Mouse (Mus musculus) cerebellum, postnatal 10 days (tissue): ENCODE data around the gene Cdc42ep1.

Experiments
- DNase-seq, 2 experiments: peaks; one replicate each; pipeline ENCODE4 v3.0.0; 2021; ENCODE audit warnings: mixed read lengths in 2 of 2

Gene Cdc42ep1

DNA sequence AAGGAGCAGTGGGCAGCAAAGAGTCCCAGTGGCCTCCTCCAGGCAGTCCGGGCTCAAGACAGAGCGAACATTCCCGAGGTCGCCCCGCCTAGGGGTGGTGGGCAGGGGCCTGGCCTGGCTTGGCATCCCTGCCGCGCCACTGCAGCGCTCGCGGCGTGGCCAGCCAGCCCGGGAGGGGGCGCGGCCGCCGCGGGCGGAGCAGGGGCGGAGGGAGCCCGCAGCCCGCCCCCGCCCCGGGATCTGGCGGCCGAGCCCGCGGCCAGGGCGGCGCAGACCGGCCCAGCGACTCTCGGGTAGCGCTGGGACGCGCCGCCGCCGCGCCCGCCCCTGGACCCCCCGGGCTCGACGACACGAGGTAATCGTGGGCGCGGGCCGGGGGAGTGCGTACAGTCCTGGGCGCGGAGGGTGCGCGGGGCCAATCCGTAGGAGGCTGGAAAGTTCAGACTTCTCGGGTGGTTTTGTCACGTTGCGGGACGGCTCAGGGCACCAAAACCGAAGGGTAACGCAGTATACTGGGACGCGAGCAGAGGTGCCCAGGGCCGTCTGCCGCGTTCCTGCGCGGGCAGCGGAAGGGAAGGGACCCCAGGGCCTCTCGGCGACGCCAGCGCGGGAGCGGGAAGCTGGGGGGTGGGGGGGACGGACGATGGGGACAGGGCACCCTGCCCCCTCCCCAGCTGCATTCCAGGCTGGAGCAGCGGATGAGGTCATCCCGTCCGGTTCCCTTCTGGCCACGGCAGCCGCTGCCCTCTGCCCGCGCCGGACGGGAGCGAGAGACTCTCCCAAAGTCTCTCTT lies at the start of gene Cdc42ep1:
Cdc42ep1 (plus strand) TSS at position 254 of the 793 bp plus-strand sequence.
- DNase-seq, result peak; percentile 43 to 61

DNA sequence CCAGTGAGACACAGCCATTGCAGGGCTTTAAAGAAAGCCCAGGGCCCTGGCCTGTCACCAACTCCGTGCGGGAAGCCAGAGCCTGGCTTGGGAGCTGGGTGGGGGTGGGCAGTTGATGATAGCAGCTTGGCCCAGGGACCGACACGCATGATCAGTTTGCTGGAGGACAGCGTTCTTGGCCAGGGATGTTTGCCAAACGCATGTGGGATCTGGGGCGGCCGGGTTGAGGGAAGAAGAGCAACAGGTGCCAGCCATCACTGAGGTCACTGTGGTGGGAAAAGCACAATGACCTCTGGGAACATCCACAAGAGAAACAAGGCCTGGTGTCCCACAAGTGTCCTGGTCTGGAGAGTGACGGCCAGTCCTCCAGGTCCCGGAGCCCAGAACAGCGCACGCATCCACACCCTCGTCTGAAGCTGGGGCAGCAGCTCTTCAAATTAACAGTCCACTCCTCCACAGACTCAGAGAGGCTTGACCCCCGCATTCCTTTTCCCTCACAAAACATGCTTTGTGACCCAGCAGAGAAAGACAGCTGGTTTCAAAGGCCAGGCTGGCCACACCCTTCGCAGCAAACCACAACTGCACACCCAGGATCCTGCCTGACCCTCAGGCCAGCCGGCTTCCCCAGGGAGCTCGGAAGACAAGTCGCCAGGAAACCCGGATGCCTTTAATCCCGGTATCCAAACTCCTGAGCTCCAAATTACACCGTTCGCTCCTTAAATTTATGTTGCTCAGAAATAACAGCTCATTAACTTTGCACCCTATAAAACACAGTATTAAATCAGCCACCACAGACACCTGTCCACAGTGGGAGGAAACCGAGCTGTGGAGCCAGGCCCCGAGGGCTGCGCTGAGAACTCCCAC lies 46.0 kb upstream of the Cdc42ep1 start:
- DNase-seq, result peak; percentile 89 to 92

GRCm38 (mm10) chr15:78797060-78797329 lies 45.4 kb upstream of the Cdc42ep1 start:
- no peak for DNase-seq

DNA sequence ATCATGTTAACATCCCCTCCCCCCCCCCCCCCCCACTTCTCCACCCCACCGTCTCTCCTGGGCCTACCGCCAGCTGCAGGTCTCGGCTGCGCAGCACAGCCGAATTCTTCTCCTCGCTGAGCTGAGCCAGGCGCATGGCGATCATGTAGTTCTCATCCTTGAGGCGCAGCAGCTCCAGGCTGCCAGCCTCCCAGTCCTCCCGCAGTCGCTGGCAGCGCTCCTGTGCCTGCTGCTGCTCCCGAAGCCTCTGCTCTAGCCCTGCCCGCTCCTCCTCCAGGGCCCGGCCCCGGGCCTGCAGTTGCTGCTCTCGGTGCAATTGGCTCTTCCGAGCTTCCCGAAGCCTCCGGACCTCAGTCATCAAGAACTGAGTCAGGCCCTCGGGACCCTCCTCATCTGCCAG lies 43.4 kb upstream of the Cdc42ep1 start:
- DNase-seq, result peak; percentile 81 to 88

- DNase-seq, result no peak
Observed at GRCm38 (mm10) chr15:78801571-78801970, 40.9 kb upstream of the Cdc42ep1 start.

DNA sequence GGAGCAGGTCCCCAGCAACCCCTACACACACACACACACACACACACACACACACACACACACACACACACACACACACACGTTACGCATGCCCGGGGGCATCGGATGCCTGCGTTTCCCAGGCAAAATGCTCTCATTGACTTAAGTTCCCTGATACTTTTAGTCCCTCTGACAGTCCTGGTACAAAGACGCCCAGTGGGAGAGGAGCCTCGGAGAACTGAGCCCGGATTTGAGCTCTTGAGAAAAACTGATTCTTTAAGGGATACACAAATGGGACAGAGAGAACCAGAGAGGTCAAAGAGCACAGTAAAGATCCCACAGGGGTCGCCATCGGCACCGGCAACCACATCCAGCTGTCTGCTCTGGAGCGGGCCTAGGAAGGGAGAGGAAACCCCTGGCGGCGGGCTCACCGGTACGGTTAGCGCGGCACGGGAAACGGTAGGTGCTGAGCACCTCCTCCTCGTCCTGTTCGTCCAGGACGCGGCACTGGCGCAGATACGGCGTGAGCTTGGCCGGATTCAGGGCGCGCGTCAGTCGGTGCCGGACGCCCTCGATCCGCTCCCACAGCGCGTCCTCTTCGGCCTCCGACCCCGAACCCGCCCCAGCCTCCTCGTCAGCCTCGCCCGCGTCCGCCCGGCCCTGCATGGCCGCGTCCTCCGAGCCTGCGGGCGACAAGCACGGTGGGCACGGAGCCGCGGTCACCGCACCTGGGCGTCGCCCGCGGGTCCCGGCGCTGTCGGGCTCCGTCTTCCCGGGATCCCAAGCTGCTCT lies 40.3 kb upstream of the Cdc42ep1 start:
- peak in 1 of 2 experiments; percentile 34 for DNase-seq

GRCm38 (mm10) chr15:78802776-78803391 lies 39.5 kb upstream of the Cdc42ep1 start, which contains the start of gene Card10:
TSS of gene Card10 (minus strand) at chr15:78803042.
- DNase-seq, result peak in 1 of 2 experiments; percentile 38

DNA sequence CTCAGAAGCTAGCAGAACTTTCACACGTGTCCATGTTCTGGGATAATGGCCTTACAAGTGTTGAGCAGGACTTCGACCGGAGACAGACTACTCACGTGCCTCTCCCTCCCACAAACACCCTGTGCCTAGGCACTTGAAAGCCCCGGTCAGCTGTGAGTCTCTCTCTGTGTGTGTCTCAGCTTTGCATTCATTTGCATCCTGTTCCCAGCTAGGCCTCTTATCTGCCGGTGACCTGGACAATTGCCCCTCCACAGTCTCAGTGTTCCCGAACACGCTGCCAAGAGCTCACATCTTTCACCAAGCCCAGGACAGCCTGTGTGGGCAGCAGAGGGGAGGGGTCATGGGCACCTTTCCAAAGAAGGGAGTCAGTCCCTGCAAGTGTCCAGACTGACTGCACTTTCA lies 38.9 kb upstream of the Cdc42ep1 start:
- DNase-seq, result peak; percentile 60 to 67

DNA sequence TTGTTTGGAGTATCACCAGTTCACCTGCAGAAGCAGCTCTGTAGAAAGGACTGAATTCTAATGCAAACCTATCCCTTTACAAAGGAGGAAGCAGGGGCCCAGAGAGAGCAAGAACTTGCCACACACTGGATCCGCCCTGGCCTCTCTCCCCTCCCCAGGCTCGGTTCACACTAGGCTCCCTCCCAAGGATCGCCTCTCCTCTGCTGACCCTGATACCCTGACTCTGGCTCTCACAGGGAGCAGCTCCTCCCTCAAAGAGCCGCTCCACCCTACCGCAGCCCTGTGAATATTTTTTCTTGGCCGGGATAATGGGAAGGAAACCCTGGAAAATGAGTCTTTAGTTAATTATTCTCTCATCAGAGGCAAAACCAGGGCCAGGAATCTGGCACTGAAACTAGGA lies 38.1 kb upstream of the Cdc42ep1 start:
- DNase-seq, result no peak

DNA sequence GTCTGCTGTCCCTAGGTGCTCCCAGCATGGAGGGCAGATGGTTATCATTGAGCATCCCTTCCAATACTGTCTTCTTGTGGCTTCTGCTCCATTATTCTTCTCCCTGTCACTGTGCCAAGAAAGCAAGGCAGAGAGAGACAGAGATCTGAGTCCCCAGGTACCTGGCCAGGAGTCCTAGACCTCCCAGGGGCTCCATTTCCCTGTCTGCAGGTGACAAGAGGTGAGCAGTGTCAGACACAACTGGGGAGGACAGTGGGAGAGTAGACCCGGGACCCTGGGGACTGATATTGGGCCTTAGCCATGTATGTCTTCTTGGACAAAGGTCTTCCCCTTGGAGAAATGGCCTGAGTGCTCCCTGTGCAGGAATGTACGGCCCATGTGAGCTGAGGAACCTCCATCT lies 37.1 kb upstream of the Cdc42ep1 start:
- DNase-seq, result no peak

- DNase-seq, result peak in 1 of 2 experiments; percentile 43
Observed at GRCm38 (mm10) chr15:78806614-78807013, 35.8 kb upstream of the Cdc42ep1 start.

DNA sequence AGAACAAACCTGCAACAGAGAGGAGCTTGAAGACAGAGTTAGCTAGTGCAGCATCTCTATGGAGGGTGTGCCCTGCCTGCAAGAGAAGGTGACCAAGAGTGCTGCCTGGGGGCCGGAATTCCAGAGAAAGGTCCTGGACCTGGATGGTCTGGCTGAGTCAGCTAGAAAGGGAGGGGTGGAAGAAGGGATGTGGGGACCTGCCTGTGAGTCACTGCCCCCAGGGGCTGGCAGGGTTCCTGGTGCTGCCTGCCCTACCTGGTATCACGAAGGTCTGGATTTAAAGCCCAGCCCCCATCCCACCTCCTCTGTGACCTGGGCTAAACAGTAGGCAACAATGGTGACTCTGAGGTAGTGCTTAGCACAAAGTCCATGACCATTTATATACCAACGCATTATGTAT lies 35.3 kb upstream of the Cdc42ep1 start:
- no peak for DNase-seq

DNA sequence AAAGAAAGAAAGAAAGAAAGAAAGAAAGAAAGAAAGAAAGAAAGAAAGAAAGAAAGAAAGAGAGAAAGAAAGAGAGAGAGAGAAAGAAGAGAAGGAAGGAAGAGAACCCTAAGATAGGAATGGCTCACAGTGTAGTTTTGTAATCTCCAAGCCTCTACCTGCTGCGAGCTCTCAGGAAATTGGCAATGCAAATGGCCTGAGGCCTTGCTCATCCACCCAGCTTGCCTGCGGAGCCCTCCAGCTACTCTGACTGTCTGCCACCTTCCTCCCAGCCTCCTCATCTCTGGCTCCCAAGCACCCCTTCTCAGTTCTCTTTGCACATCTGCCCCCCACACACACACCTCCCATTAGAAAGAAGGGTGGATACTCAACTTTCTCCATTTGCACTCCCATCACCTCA lies 33.4 kb upstream of the Cdc42ep1 start:
- DNase-seq, result no peak

GRCm38 (mm10) chr15:78809739-78810138 lies 32.7 kb upstream of the Cdc42ep1 start:
- DNase-seq, result no peak

DNA sequence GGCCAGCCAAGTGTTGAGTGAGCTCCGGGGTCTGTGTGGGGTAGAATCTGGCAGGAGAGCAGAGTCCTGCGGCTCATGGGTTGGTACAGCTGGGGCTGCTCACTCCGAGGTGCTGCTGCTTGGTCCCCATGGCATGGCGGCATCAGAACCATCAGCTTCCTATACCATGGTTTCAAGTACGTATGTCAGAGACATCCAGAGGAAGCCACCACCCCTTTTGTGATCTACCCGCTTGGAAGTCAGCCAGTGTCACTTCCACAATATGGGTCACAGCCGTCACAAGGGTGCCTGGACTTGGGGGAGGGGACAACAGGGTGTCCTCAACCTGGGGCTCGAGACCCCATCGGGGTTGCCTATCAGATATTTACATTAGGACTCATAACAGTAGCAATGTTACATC lies 32.3 kb upstream of the Cdc42ep1 start:
- DNase-seq, result no peak

DNA sequence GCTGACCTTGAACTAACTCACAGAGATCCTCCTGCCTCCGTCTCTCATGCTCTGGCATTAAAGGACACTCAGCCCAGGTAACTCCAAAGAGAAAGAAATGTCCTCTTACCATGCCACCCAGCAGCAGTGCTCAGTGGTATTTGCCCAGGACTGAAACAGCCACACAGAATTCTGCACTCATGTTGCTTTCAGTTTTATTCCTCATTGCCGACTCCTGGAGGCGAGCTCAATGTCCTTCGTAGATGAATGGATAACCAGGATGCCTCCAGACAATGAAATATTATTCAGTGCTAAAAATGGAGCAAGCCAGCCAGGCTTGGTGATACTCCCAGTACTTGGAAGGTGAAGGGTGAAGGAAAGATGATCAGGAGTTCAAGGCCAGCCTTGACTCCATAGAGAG lies 28.8 kb upstream of the Cdc42ep1 start:
- DNase-seq, result no peak

DNA sequence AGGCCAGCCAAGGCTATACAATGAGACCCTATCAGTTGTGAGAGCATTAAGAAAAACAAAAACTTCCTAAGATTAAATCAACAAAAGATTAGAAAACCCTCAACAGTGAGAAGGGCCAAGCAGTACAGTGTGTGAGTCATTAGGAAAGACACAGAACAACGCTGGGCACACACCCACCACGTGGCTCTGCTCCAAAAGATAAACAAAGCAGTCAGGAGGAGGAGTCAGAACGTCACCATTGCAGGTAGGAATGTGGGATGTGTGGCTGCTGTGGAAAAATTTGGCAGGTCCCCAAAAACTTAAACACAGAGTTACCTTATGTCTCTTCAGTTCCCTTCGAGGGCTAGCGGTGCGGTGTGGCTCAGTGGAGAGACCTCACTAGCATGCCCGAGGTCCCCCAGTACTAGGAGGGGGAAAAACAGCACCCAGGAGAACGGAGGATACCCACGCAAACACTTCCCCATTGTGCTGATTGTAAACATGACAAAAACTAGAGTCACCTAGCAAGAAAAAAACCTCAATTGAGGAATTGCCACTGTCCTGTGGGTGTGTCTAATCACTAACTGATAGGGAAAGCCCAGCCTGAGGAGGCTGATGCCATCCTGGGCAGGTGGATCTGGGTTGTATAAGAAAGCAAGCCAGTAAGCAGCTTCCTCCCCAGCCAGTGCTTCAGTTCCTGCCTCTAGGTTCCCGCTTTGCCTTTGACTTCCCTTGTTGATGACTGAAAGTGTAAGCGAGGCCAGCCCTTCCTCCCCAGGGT lies 26.9 kb upstream of the Cdc42ep1 start:
- DNase-seq, result peak in 1 of 2 experiments; percentile 4

DNA sequence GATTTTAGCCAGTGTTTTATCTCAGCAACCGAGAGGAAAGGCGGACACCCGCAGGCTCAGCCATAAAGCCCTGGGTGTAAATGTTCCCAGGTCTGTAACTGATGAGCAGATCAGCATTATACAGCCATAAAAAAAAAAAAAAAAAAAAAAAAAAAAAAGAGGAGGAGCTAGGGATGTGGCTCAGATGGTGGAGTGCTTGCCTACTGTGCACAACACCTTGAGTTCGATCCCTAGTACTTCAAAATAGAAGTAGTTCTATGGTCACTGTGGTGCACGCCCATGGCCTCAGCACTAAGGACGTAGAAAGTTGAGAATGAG lies 26.4 kb upstream of the Cdc42ep1 start:
- no peak for DNase-seq

GRCm38 (mm10) chr15:78826213-78827204 lies 15.9 kb upstream of the Cdc42ep1 start:
- DNase-seq, result peak; percentile 85 to 87

DNA sequence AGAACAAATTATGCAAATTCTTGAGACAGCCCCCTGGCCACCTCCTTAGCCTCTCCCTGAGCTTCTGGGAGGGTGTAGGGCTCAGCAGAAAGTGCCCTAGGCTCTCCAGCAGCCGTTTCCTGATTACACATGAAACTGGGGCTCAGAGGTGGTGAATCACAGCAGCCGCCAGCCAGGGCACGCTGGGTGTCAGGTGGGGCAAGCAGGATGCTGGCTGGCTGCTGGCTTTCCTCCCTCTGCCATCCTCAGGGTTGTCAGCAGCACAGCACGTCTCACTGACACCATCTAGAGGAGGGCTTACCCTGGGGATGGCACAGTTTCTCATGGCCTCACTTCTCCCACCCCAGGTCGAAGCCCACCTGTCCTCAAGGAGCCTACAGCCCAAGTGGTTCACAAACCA lies 14.1 kb upstream of the Cdc42ep1 start:
- no peak for DNase-seq

DNA sequence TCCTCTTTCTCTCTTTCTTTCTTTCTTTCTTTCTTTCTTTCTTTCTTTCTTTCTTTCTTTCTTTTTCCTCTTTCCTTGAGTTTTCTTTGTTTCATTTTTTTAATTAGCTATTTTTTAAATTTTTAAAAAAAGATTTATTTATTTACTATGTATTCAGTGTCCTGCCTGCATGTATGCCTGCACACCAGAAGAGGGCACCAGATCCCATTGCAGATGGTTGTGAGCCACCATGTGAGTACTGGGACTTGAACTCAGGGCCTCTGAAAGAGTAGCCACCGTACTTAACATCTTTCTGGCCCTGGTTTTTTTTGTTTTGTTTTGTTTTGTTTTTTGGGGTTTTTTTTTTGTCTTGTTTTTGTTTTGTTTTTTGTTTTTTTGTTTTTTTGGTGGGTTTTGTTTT lies 12.8 kb upstream of the Cdc42ep1 start:
- DNase-seq, result no peak
